Mouse (Mus musculus) intestine, embryonic 15.5 days (tissue): ENCODE measurements at regions not wholly inside any gene's neighbourhood (a gene's known extent, or its start where the extent isn't known, plus 50 kb on each side); places are given as distances from the start of the nearest gene placed in this dataset.

Source experiments
- ATAC-seq: fragments of 200-750 bp; cut with Nextera tagmentation; 2 replicates; pipeline ENCODE4 v1.8.0; 2017; ENCODE audit warnings: moderate TSS enrichment, moderate library complexity
- H3K27ac ChIP-seq: fragments of 300-500 bp; sonication (generic); 2 replicates; pipeline ENCODE4 v1.5.1; 2015; ENCODE audit warnings: mild to moderate bottlenecking, inconsistent platforms
- H3K27me3 ChIP-seq: fragments of 300-500 bp; sonication (generic); replicated peaks from 2 replicates; pipeline ENCODE4 v1.6.1; 2015; ENCODE audit warnings: inconsistent platforms
- H3K36me3 ChIP-seq: fragments of 300-500 bp; sonication (generic); 2 replicates; pipeline ENCODE4 v1.6.1; 2015; ENCODE audit warnings: inconsistent platforms
- H3K4me1 ChIP-seq: fragments of 300-500 bp; sonication (generic); replicated peaks from 2 replicates; pipeline ENCODE4 v1.6.1; 2015; ENCODE audit warnings: inconsistent platforms
- H3K4me2 ChIP-seq: fragments of 300-500 bp; sonication (generic); replicated peaks from 2 replicates; pipeline ENCODE4 v1.6.1; 2015; ENCODE audit warnings: mild to moderate bottlenecking, inconsistent platforms
- H3K4me3 ChIP-seq: fragments of 300-500 bp; sonication (generic); replicated peaks from 2 replicates; pipeline ENCODE4 v1.5.1; 2015; ENCODE audit warnings: inconsistent platforms
- H3K9ac ChIP-seq: fragments of 300-500 bp; sonication (generic); 2 replicates; pipeline ENCODE4 v1.6.1; 2015; ENCODE audit warnings: inconsistent platforms
- H3K9me3 ChIP-seq: fragments of 300-500 bp; sonication (generic); 2 replicates; pipeline ENCODE4 v1.6.1; 2016; ENCODE audit warnings: inconsistent platforms
- whole genome bisulfite sequencing: fragments of 180-500 bp; shearing (Covaris S2); methylation state at CpG from one replicate; pipeline ENCODE4 v1.1.7; 2015; 5-methylcytosine and 5-hydroxymethylcytosine counted together

DNA sequence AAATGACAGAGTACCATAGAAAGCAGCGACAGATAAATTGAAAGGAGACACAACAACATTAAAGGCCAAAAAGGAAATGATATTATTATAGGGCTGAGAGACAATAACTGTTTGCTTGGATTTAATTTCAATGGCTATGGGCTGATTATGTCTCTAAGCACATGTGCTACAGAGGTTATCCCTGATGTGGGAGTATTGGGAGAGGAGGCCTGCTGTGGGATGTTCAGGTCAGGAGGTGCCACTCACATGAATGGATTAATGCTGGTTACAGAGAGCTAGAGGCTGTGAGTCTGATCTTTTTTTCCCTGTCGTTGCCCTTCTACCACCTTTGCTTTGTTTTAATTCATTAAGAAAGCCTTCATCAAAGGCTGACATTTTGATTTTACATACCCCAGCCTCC lies 140.8 kb upstream of the Fundc1 start:
- Histone ChIP-seq H3K4me2 (no peak overlapping the region), H3K9ac (no peak overlapping the region), H3K27me3 (no peaks in the 10 kb centered on the region), H3K4me1 (no peaks in the 10 kb centered on the region), H3K9me3 (no peaks in the 10 kb centered on the region), H3K27ac (no peak overlapping the region), H3K4me3 (no peak overlapping the region), H3K36me3 (no peaks in the 10 kb centered on the region)
- 89% methylated on average over 2 of the region's 2 CpGs for WGBS
- ATAC-seq, result no peak

DNA sequence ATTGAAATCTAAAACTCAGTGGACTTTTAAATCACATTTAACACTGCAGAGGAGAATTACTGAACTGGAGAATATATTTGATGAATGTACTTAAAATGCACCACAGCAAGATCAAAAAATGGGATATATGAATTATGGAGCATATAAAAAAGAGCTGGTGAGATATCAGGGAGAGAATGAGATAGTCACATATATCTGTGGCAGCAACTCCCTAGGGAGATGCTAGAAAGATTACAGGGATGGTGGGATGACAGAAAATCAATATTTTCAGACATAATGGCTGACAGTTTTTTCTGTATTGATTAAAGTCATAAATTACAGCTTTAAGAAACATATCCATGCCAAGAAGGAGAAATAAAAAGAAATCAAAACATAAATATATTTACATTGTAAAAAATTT lies 140.3 kb upstream of the Fundc1 start:
- no peaks in the 10 kb centered on the region for H3K36me3 ChIP-seq
- H3K4me3 ChIP-seq, result no peak overlapping the region
- H3K9ac ChIP-seq, result no peak overlapping the region
- no peaks in the 10 kb centered on the region for H3K27me3 ChIP-seq
- no peak overlapping the region for H3K4me2 ChIP-seq
- H3K9me3 ChIP-seq, result no peaks in the 10 kb centered on the region
- no peak overlapping the region for H3K27ac ChIP-seq
- ATAC-seq, result no peak
- no peaks in the 10 kb centered on the region for H3K4me1 ChIP-seq
